Mouse (Mus musculus): ENCODE results near the gene Camk2d.

DNA sequence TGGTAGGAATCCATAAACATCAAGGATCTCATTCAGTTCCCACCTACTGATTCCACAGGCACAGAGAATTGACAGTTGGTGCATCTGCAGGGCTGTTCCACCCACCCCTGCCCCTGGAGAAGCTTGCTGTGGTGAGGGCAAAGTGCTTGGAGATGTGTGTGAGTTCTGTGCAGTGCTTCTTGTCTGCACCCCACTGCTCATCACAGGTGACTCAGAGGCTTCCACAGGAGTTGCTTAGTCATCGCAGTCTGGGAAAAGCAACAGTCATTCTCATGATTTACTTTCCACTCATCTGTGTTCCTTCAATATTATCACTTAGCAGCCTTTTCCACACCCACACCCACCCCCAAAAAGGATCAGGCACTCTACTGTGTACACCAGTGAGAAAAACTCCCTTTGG is 252.0 kb downstream of the Camk2d start:
- TF ChIP-seq EP300 (optimal IDR thresholded peaks at IDR 0.05) (no peak), CTCF (IDR thresholded peaks at IDR 0.05; ENCODE audit: low read depth) (no peak)

All from stomach, postnatal 0 days (tissue).